Mouse (Mus musculus) forebrain, postnatal 0 days (tissue): ENCODE measurements at regions not wholly inside any gene's neighbourhood (a gene's known extent, or its start where the extent isn't known, plus 50 kb on each side); places are given as distances from the start of the nearest gene placed in this dataset.

Experiments used
- ATAC-seq: fragments of 200-750 bp; cut with Nextera tagmentation; 2 replicates; pipeline ENCODE4 v1.8.0; 2017; ENCODE audit warnings: mild to moderate bottlenecking, moderate library complexity
- DNase-seq: peaks from one replicate; pipeline ENCODE4 v3.0.0-alpha.2; 2015
- H3K27ac ChIP-seq: fragments of 300-500 bp; sonication (generic); 2 replicates; pipeline ENCODE4 v1.5.1; 2014; ENCODE audit warnings: low read depth, mild to moderate bottlenecking, antibody characterized with exemption, low read length, moderate library complexity, mixed read lengths
- H3K27me3 ChIP-seq: fragments of 300-500 bp; sonication (generic); 2 replicates; pipeline ENCODE4 v1.6.1; 2014; ENCODE audit warnings: mild to moderate bottlenecking, low read length, mixed read lengths; ENCODE audit not compliant: insufficient read depth
- H3K36me3 ChIP-seq: fragments of 300-500 bp; sonication (generic); 2 replicates; pipeline ENCODE4 v1.6.1; 2014; ENCODE audit warnings: mild to moderate bottlenecking, moderate library complexity; ENCODE audit not compliant: insufficient read depth
- H3K4me1 ChIP-seq: fragments of 300-500 bp; sonication (generic); 2 replicates; pipeline ENCODE4 v1.6.1; 2014; ENCODE audit warnings: antibody characterized with exemption; ENCODE audit not compliant: insufficient read depth
- H3K4me2 ChIP-seq: fragments of 300-500 bp; sonication (generic); 2 replicates; pipeline ENCODE4 v1.6.1; 2014; ENCODE audit warnings: low read depth, mild to moderate bottlenecking, moderate library complexity
- H3K4me3 ChIP-seq: fragments of 300-500 bp; sonication (generic); 2 replicates; pipeline ENCODE4 v1.5.1; 2014; ENCODE audit warnings: low read depth, low read length, mixed read lengths
- H3K9ac ChIP-seq: fragments of 300-500 bp; sonication (generic); 2 replicates; pipeline ENCODE4 v1.6.1; 2014; ENCODE audit warnings: mild to moderate bottlenecking
- H3K9me3 ChIP-seq: fragments of 300-500 bp; sonication (generic); 2 replicates; pipeline ENCODE4 v1.6.1; 2016; ENCODE audit warnings: low read length
- CTCF ChIP-seq: sonication (generic); IDR thresholded peaks from 2 replicates; pipeline ENCODE4 v1.5.1; 2016; ENCODE audit warnings: antibody characterized with exemption, control low read depth, low read depth
- WGBS: fragments of 180-500 bp; shearing (Covaris S2); extraction: QIAGEN DNeasy Blood & Tissue Kit; methylation state at CpG from one replicate; pipeline ENCODE4 v1.1.7; 2014; 5-methylcytosine and 5-hydroxymethylcytosine counted together

GRCm38 (mm10) chr14:99806052-99806451 is 478.4 kb downstream of the Klf12 start:
- no peaks in the 10 kb centered on the region for H3K9me3 ChIP-seq
- no peaks in the 10 kb centered on the region for H3K4me1 ChIP-seq
- no peak overlapping the region for H3K4me3 ChIP-seq
- ATAC-seq = no peak
- H3K36me3 ChIP-seq = no peaks in the 10 kb centered on the region
- no peak for DNase-seq
- no peak for TF ChIP-seq CTCF
- 38% methylated on average over 1 of the region's 1 CpGs for WGBS
- no peaks in the 10 kb centered on the region for H3K27me3 ChIP-seq
- H3K9ac ChIP-seq = no peak overlapping the region
- no peak overlapping the region for H3K4me2 ChIP-seq
- H3K27ac ChIP-seq = no peak overlapping the region

- H3K27me3 ChIP-seq = no peaks in the 10 kb centered on the region
- H3K4me3 ChIP-seq = no peak overlapping the region
- ATAC-seq (no peak), DNase-seq (no peak)
- H3K9ac ChIP-seq = no peak overlapping the region
- no peak for TF ChIP-seq CTCF
- no peak overlapping the region for H3K27ac ChIP-seq
- H3K36me3 ChIP-seq = no peaks in the 10 kb centered on the region
- H3K4me1 ChIP-seq = no peaks in the 10 kb centered on the region
- H3K4me2 ChIP-seq = no peak overlapping the region
- no peaks in the 10 kb centered on the region for H3K9me3 ChIP-seq
- 47% methylated on average over 5 of the region's 5 CpGs for WGBS
These were observed 477.9 kb downstream of the Klf12 start for GRCm38 (mm10) chr14:99806599-99806998.

- Histone ChIP-seq H3K36me3 (no peaks in the 10 kb centered on the region), H3K27ac (no peak overlapping the region), H3K9me3 (no peaks in the 10 kb centered on the region), H3K4me1 (no peaks in the 10 kb centered on the region), H3K9ac (no peak overlapping the region), H3K4me2 (no peak overlapping the region), H3K27me3 (no peaks in the 10 kb centered on the region), H3K4me3 (no peak overlapping the region)
- ATAC-seq (no peak), DNase-seq (no peak)
- no peak for TF ChIP-seq CTCF
- 90% methylated on average over 6 of the region's 6 CpGs for WGBS
These were observed 471.6 kb downstream of the Klf12 start for GRCm38 (mm10) chr14:99812741-99813485.
